Mouse (Mus musculus): ENCODE results near the gene BC052040.

- TF ChIP-seq CTCF (IDR thresholded peaks at IDR 0.05; ENCODE audit: low read depth, low read length) (no peak), TAL1 (conservative IDR thresholded peaks at IDR 0.05; ENCODE audit: low read depth, low read length) (no peak), POLR2AphosphoS5 (IDR thresholded peaks at IDR 0.05; ENCODE audit: insufficient replicate concordance, low read depth, low read length) (no peak)
Measured at GRCm38 (mm10) chr2:115551901-115552300, 29.6 kb upstream of the BC052040 start.

Measured in G1E (cell line).